Mouse (Mus musculus): Measurements from ENCODE around the gene Jak3. TPM values are rescaled to one million over a fixed set of nuclear protein-coding genes. Genes with fewer than 3 reads are reported as not detected.
"Not testable (repeated sequence)": the region's sequence is repeated elsewhere in the genome, so short reads cannot be mapped to it uniquely, and the experiment has no call there.

The Jak3 gene
- total RNA-seq, 1 experiment from 2014 or later: 7.1 TPM

DNA sequence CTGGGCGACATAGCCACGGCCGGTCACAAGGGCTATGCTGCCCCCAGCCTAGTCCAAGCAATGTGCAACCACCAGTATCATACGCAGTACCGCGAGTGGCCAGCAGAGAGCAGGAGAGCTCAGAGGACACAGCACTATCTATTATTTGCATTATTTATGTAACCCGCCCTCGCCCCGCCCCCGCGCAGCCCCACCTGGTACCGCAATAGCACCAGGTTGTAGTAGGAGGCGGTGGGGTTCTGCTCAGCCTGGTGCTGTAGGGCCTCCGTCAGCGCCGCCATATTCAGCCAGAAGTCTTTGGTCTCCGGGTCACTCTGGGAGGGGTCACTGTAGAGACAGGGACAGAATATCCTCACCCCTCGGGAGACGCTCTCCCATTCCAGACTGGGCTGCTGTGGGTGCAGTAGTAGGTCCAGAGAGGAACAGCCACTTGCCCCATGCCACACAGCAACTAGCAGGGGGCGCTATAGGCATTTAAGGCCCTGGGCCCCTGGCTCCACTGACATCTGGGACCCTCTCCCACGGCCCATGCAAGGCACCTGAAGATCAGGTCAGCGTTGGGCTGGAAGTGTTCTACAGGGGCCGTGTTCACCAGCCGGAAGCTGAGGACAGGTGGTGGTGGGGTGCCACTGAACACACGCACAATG is 33.8 kb downstream of the Jak3 start:
- peak; percentile 70 for ATAC-seq (replicated peaks; ENCODE audit: insufficient number of reproducible peaks, low FRiP score, low TSS enrichment, poor library complexity, severe bottlenecking)

- no peak for ATAC-seq (replicated peaks; ENCODE audit: insufficient number of reproducible peaks, low FRiP score, low TSS enrichment, poor library complexity, severe bottlenecking)
Observed at GRCm38 (mm10) chr8:71711574-71711973, 35.5 kb downstream of the Jak3 start.

DNA sequence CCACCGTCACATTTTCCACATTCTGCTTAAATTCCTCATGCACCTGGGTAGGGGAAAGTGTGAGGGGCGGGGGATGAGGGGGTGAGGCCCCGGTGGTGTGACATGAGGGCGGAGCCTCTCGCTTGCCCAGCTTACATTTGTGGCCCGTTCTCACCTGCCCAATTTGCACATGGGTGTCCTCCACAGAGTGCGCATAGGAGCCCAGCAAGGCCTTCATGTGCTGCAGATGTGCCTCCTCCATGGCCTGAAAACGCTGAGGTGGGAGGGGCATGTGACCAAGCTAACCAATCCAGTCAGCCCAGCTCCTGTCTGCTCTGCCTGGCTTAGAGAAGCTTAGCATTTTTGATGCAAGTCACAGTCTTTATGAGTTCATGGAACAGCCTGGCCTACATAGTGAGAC is 39.4 kb downstream of the Jak3 start:
- no peak for ATAC-seq (replicated peaks; ENCODE audit: insufficient number of reproducible peaks, low FRiP score, low TSS enrichment, poor library complexity, severe bottlenecking)

DNA sequence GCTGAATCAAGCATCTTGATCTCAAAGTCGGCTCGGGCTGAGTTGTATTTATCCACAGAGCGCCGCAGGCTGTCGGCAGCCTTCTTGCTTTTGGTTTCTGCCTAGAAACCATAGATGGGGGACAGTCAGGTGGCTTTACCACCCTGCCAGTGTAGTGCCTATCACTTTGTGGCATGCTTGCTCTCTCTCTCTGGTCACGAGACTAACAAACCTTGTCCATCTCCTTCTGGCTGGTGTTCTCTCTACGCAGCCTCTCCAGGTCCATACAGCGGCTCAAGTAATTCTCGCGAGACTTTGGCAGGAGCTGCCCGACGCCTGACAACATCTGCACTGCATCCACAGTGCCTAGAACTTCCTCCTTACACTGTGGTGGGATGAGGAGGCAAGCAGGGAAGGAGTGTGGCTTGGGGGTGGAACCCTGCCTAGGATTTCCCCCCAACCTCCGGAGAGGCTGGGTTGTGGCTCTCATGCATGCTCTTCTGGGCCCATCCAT is 40.5 kb downstream of the Jak3 start:
- no peak for ATAC-seq (replicated peaks; ENCODE audit: insufficient number of reproducible peaks, low FRiP score, low TSS enrichment, poor library complexity, severe bottlenecking)

DNA sequence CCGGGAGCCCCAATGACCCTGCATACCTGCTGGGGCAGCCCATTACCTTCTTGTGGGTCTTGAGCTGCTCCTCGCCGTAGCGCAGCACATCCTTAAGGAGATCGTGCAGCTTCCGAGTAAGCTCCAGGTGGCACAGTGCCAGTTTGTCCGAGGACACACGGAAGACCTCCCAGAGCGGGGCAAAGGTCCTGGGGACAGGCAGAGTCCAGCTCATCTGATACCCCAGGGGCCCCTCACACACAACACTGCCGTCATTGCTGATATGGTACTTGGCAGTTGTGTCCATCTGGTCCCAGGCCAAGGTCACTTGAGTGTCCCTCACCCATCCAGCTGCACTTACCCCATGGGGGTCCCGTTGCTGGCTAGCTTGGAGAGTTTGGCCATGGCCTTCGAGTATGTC is 41.0 kb downstream of the Jak3 start:
- no peak for ATAC-seq (replicated peaks; ENCODE audit: insufficient number of reproducible peaks, low FRiP score, low TSS enrichment, poor library complexity, severe bottlenecking)

DNA sequence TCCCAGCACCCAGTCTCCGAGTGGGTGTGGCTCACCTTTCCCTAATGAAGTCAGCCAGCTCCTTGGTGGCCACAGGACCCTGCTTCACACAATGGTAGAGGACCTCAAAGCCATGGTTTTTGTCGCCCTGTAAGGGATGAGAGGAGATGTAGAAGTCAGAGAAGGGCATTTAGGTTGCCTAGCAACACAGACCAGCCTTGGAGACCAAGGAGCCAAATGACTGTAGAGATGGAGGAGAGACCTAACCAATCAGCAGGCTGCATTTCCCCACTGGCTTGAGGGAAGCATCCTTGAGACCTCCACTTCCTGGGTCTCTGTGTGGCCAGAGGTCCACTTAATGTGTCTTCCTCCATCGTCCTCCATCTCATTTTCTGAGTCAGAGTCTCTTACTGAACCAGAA is 42.2 kb downstream of the Jak3 start:
- no peak for ATAC-seq (replicated peaks; ENCODE audit: insufficient number of reproducible peaks, low FRiP score, low TSS enrichment, poor library complexity, severe bottlenecking)

DNA sequence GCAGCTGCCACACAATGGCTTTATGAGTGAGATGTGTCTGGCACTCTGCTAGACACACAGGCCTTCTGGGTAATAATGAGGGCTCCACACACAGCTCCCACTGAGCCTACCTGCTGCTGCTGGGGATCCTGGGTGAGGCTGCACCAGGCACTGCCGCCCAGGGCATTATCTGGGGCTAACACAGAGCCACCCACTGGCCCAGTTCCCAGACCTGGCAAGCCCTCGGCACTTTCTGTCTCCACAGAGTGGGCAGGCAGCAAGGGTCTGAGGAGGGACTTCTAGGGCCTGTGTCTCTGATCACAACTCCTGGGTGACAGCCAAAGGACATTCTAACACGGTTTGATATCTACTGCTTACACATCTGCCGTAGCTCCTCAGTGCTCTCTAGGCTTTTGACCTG is 43.1 kb downstream of the Jak3 start:
- ATAC-seq (replicated peaks; ENCODE audit: insufficient number of reproducible peaks, low FRiP score, low TSS enrichment, poor library complexity, severe bottlenecking): no peak

- ATAC-seq (replicated peaks; ENCODE audit: insufficient number of reproducible peaks, low FRiP score, low TSS enrichment, poor library complexity, severe bottlenecking): no peak
Observed at GRCm38 (mm10) chr8:71719928-71720457, 43.9 kb downstream of the Jak3 start.

GRCm38 (mm10) chr8:71723047-71723551 is 47.0 kb downstream of the Jak3 start:
- peak; percentile 62 for ATAC-seq (replicated peaks; ENCODE audit: insufficient number of reproducible peaks, low FRiP score, low TSS enrichment, poor library complexity, severe bottlenecking)

DNA sequence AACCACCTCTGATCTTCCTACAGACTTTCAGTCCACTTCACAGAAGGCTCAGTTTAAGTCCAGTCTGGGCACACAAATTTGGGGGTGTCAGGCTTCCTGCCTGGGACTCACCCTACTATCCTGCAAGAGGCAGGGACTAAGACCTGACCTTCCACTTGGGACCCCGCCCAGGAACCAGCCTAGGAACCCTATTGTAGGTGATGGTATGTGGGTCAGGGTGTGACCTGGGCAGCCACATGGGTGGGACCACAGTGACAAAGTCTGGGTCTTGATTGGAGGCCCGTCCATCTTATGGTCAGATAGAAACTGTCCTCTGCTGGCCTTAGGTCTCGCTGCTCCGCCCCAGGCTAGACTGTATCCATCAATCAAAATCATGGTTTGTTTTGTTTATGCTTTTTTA is 48.3 kb downstream of the Jak3 start:
- ATAC-seq (replicated peaks; ENCODE audit: insufficient number of reproducible peaks, low FRiP score, low TSS enrichment, poor library complexity, severe bottlenecking): no peak

DNA sequence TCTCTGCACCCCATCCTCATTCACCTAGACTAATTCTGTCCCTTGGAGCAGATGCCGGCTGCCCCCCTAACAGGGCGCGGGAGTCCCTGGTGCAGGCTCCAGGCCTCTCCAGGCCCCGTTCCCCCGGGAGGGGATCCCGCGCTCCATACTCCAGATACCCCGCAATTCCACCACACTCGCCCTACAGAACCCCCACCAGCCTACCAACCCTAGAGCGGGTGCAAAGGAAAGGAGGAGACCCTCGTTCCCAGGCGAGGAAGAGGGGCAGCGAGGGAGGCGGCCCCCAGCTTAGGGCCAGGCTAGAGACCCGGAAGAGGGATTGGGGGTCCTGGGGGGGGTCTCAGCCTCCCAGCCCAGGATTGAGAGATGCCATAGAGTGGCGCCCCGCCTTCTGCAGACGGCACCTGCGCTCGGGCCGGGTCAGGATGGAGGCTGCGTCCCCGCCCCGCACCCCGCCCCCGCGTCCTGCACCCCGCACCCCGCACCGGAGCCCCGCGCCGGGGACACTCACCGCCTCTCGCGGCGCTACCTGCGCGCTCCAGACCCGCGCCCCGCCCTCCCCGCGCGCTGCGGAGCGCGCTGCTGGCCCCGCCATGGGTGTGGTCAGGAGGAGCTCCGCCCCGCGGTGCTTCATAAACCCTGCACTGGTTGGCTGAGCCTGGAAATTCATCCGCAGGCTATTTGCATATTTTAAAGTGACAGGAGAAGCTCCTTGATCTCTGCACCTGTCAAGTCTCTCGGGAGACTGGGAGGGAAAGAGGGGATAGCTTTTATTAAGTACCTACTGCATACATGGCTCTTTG is 49.2 kb downstream of the Jak3 start, which contains the start of gene Fcho1:
Fcho1 (minus strand) TSS at position 595 of the 803 bp plus-strand sequence.
- ATAC-seq (replicated peaks; ENCODE audit: insufficient number of reproducible peaks, low FRiP score, low TSS enrichment, poor library complexity, severe bottlenecking): peak; percentile 51

DNA sequence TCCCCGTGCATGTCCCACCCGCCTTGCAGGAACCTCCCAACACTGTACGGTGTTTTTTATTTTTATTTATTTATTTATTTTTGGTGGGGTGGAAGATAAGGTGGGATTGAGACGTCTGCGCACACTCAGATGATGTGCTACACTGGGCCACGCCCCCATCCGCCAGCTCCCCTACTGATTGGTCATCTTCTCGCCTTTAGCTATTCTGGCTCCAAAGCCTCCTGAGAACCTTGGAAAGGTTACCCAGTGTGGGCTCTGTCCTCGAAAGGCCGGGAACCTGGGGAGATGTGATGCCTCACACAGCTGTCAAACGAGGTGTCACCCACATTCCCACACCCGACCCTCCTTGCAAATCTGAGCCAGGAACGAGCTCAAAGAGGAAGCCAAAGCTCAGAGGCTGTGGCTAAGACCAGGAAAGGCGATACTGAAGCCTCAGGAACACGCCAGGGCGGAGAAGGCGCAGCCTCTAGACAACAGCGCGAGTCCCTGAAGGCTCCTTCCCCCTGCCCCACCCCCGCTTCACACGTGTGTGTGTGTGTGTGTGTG is 52.2 kb downstream of the Jak3 start:
- ATAC-seq (replicated peaks; ENCODE audit: insufficient number of reproducible peaks, low FRiP score, low TSS enrichment, poor library complexity, severe bottlenecking): no peak

DNA sequence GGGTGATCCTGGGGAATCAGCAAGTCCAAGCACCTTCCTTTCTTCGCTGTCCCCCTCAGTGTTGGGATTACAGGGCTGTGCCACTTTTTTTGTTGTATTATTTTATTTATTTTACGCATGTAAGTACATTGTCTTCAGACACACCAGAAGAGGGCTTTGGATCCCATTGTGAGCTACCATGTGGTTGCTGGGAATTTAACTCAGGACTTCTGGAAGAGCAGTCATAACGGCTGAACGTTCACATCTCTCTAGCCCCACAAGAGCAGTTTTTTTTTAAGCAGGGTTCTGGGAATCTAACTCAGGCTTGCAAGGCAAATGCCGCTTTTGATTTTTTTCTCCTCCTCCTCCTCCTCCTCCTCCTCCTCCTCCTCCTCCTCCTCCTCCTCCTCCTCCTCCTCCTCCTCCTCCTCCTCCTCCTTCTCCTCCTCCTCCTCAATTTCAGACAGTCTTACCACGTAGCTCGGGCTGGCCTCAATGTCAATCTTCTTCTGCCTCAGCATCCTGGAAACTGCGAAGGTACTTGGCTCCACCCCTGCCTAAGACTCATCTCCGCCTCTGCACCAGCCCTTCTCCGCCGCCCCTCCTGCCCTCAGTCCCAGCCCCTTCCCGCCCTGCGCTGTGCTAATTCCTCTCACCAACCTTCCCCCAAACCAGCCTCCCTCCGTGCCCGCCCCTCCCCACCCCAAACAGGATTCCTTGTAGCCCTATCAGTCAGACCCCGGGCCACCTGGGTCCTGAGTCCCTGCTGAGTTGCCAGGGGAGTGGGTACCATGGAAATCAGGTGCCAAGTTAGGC is 52.9 kb downstream of the Jak3 start:
- ATAC-seq (replicated peaks; ENCODE audit: insufficient number of reproducible peaks, low FRiP score, low TSS enrichment, poor library complexity, severe bottlenecking): no peak

- ATAC-seq (replicated peaks; ENCODE audit: insufficient number of reproducible peaks, low FRiP score, low TSS enrichment, poor library complexity, severe bottlenecking): peak; percentile 48; the same call in 1 of the 2 replicates
Observed at GRCm38 (mm10) chr8:71731652-71732230, 55.6 kb downstream of the Jak3 start.

DNA sequence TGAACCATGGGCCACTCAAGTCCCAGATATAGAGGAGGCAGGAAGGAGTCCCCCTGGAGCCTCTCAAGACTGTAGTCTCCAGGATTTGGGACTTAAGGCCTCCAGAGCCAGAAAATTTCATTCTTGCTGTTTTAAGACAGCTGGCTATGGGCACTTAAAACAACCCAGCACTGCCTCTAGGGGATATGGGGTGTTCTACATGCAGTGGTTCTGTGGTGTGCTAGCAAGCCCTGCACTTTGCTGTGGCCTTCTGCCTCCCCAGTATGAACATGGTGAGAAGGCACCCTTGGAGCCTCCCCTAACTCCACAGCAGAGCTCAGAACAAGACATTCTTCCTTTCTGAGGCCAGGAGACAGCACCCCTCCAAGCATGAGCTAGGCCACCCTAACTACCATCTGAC is 62.2 kb downstream of the Jak3 start:
- ATAC-seq (replicated peaks; ENCODE audit: insufficient number of reproducible peaks, low FRiP score, low TSS enrichment, poor library complexity, severe bottlenecking): not testable (repeated sequence)

Measured in monocyte, adult 5-6 weeks (primary cell).